Mouse (Mus musculus) inflammation-experienced regulatory T-cells, adult 6 months (primary cell): ENCODE measurements around the gene Wnk4. TPM values are rescaled to one million over a fixed set of nuclear protein-coding genes. Genes with fewer than 3 reads are reported as not detected.
A peak's percentile ranks its signal among the peaks of the same experiment; 100 is the strongest.

Source experiments
- ATAC-seq: one replicate; pipeline ENCODE4 v1.8.0; 2017
- polyA plus RNA-seq, 3 experiments: library from polyadenylated mRNA; unstranded; fragments of 100-300 nt; shearing (Covaris generic); gene quantifications; one replicate each; pipeline ENCODE4 v1.2.1; 2017

The Wnk4 gene
- polyA plus RNA-seq, result 1 to 10 TPM in 1 of 3 experiments, under 1 TPM in 1, not detected in 1; 0.75 to 2.9 TPM

DNA sequence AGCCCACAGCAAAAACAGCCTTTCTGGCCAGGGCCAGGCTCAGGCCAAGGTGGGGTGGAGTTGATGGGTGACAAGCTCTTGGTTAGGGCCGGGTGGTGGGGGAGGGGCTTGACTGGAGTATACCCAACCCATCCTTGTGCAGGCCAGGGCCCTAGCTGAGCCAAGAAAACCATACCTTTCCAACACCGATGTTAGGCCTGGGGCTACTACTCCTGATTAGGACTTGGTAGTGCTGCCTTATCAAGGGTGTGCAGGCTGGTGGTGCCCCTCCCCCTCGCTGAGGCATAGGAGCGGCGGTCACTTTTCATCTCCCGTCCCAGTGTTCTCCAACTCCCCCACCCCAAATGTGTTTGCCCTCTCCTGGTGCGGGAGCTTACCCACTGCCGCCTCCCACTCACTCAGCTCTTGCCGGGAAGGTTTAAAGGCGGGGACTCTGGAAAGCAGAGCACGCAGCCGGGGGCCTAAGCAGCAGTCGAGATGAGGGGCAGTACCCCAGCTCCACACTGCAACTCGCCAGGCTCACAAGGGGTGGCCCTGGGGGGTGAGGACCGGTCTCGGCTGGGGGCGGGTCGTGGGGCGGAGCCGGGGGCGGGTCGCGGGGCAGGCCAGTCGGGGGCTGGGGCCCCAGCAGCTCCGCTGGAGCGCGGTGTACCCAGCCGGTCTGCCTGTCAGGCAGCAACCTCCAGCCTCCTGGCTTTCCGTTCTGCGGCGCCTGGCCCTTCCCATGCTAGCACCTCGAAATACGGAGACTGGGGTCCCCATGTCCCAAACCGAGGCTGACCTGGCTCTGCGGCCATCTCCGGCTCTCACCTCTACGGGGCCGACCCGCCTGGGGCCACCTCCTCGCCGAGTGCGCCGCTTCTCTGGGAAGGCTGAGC lies at the start of gene Wnk4:
TSS of gene Wnk4 (plus strand) at position 620 of the 878 bp plus-strand sequence.
- no peak for ATAC-seq

DNA sequence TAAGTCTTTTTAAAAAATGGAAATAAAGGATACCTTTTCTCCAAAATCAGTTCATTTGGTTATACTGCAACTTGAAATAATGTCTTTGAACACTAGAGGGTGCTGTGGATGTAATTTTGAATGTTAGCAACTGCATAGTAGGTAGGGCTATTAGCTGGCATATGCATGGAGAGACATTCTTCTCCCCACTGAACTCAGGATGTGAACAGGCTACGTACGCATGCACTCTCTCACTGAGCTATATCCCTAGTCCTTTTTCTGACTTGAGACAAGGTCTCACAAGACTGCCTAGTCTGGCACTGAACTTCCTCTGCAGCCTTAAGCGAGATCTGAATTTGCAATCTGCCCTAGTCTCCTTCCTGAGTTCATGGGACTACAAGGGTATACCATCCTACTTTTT lies 48.4 kb upstream of the Wnk4 start:
- peak; percentile 73 for ATAC-seq

DNA sequence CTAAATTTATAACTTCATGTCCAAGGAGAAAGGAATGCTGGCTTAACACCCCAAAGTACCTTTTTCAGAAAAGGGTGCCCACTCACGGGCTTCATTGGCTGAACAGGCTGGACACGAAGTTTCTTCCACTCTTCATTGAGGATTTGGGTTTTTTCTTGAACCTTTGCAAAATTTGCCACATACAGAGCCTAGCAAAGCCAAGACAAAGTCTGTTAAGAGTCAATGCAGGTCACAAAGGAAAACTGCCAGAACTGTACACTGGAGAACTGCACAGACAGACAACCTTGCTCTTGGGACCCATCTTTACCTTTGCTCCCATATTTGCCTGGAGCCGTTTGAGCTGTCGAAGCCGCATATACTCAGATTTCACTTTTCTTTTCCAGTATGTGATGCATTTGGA lies 43.4 kb upstream of the Wnk4 start:
- no peak for ATAC-seq

DNA sequence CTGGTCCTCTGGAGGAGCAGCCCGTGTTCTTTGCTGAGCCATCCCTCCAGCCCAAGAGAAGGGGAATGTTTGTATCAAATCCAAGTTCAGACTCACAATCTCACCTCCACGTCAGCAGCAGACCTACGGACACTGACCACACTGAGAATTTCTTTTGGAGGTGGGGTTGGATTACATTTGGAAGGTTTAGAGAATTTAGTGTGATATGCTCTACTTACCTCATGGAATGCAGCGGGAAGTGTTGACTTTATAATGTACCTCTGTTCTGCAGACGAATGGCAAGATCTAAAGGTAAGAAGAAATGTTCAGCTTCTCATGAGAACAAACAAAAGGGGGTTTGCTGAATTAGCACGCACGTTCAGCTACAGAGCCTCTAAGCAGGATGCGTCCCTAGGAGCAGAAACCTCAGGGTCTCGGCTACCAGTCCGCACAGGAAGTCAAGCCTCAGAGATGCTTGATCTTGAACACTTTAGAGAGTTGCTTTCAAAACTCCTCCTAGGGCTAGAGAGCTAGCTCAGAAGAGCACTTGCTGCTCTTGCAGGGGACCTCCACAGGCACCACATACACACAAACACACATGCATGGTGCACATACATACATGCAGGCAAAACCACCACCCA lies 41.8 kb upstream of the Wnk4 start:
- ATAC-seq, result no peak

DNA sequence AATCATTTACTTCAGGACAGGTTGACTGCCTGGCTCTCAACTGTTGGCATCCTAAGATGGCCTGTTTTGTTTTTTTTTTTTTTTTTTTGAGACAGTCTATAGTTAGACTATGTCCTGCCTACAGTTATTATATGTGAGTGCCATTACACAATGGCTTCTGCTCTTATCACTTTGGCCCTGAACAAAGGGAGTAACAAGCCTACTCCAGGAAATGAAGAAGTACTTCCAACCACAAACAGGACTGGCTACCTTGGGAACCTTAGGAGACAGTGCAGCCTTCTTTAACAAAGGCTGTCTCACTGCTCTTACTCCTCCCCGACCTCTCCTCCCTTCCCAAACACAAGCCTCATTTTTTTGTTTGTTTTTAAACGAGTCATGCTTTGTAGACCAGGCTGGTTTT lies 39.5 kb upstream of the Wnk4 start:
- ATAC-seq, result no peak

DNA sequence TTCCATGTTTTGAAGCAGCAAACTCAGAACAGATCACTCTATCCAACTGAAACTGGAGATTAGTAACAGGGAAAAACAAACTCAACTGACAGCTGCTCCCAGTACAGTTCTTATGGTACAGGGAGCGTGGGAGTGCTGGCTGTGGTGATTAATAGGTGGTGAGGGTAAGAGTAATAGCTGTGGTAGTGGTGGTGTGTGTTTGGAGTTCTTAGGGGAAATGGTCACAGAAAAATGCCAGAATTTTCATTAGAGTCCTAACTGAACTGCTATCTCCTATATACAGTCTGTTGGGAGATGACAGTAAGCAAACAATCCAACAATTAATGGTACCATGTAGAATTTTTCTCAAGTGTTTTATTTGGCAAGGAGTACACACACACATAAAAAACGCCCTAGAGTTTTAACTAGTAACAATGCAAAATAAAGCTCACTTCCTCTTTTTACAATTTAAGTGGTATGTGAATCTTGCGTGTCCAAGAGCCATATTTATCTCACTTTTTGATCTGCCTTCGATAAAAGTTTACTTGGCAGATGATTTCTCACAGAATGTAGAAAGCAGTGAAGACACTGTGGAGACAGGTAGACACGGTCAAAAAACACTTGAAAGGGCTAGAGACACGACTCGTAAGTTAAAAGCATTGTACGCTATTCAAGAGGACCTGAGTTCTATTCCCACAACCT lies 38.9 kb upstream of the Wnk4 start:
- no peak for ATAC-seq

DNA sequence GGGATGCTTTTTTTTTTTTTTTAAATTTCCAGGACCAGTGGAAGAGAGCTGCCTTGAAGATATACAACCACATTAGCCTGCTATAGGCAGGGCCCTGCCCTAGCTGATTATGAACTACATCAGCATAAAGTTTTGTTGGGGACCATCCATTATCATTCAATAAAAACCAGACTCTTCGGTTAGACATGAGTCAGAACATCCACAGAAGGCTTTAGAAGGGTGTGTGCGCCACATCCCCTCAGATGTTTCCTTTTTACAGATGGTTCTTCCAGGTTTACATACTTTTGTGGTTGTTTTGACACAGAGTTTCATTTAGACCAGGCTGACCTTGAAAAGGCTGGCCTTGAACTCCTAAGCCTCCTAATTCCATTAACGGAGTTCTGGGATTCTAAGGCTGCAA lies 36.0 kb upstream of the Wnk4 start:
- no peak for ATAC-seq

DNA sequence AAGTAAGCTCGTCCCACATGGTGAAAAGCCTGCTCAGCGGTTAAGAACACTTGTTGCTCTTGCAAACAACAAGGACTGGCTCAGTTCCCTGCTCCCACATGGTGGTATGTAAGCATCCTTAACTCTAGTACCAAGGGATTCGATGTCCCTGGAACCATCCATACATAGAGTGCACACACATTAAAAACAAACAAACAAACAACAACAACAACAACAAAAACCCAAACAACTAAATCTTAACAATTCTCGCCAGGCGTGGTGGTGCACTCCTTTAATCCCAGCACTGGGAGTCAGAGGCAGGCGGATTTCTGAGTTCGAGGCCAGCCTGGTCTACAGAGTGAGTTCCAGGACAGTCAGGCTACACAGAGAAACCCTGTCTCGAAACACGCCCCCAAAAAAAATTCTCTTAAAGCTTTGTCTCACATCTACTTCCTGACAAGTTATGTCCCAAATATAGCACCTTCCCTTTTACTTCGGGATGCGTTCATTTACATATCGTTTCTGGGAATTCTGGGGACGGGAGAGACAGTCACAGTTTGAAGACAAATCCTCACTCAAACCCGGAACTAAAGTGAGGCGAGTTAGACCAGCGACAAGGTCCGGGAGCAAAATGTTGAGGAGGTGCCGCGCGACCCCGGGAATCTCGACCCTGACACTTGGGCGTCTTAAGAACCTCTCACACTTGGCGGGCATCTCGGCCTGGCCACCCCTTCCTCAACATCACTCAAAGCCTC lies 34.9 kb upstream of the Wnk4 start:
- ATAC-seq, result no peak

DNA sequence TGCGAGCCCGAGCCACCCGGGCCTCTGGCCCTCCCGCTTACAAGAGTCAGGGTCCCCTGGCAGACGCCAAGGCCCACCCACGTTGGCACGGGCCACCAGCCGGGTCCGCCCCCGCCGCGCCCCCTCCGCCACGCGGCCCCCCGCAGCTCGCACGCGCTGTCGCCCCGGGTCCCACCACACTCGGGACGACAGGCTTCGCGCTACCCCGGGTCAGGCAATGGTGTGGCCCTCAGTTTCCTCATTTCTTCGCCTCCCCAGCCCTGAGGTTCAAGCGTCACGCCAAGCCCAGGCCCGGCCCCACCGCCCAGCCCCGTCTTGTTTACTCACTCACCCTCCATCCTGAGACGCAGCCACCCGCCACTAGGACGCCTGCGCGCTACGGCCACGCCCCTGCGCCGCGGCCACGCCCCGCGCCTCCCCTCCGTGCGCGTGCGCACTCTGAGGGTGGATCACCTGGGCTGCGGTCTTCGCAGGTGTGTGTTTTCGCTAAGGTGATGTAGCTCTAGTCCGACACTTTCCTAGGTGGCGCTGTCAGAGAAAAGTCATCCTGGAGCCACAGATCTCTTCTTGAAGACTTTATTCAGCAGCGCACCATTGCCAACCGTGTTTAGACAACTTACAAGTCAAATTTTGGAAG lies 34.2 kb upstream of the Wnk4 start, which contains the start of gene Ezh1:
TSS of gene Ezh1 (minus strand) at position 399 of the 637 bp plus-strand sequence.
- ATAC-seq, result peak; percentile 92

DNA sequence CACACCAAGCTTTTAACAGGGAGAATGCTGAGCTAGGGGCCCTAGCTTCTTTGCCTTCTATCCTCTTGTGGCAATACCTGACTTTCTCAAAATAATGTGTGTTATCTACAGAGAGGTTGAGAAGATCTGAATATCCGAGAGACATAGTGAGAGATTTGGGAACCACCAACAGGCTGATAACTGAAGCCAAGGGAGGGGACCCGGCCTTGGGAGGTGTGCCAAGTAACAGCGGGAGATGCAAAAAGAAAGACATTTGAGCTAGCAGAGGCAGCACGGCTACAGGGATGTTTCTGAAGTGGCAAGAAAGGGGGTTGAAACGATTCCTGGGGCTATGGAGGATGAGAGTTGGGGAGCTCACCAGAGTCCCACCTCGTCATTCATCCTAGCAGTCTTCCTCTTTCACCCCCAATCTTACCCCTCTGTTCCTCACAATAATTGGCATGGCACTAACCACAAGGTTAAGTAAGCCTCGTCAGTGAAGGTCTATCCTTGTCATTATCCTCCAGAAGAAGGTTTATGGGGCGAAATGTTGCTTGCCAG lies 30.9 kb upstream of the Wnk4 start:
- ATAC-seq, result no peak

DNA sequence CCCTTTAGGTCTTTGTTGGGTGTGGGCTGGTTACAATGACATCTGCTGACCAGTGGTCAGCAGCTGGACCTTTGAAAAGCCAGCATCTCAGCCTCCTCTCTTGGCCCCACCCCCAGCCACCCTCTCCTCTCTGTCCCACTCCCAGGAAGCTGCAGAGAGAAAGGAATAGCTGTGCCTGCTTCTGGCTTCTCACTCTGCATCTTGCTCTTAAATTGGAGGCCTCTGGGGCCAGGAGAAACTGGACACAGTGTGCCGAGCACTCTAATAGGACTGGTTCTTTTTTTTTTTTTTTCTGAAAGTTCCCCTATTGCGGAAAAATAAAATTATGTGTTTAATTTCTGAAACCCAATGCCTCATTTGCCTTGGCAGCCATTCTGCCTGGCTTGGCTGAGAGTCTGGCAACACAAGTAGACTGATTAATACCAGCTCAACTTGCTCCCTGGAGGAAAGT lies 30.3 kb upstream of the Wnk4 start:
- ATAC-seq, result no peak

DNA sequence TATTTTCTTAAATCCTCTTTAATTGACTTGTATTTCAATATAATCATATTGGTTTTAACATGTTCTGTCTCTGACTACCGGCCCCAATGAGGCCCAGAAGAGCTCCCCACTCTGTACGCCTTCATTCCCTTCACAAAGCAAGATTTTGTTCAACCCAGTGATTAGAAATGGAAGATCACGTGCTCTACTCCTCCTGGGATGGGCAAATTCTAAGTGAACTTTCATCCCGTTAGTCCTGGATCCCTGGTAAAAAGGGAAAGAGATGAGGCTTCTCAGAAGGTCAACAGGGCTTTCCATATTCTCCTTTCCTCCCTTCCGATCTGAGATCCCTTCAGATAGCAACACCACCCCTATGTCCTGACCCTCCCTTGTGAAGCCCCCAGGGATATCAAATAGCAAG lies 29.8 kb upstream of the Wnk4 start:
- no peak for ATAC-seq

DNA sequence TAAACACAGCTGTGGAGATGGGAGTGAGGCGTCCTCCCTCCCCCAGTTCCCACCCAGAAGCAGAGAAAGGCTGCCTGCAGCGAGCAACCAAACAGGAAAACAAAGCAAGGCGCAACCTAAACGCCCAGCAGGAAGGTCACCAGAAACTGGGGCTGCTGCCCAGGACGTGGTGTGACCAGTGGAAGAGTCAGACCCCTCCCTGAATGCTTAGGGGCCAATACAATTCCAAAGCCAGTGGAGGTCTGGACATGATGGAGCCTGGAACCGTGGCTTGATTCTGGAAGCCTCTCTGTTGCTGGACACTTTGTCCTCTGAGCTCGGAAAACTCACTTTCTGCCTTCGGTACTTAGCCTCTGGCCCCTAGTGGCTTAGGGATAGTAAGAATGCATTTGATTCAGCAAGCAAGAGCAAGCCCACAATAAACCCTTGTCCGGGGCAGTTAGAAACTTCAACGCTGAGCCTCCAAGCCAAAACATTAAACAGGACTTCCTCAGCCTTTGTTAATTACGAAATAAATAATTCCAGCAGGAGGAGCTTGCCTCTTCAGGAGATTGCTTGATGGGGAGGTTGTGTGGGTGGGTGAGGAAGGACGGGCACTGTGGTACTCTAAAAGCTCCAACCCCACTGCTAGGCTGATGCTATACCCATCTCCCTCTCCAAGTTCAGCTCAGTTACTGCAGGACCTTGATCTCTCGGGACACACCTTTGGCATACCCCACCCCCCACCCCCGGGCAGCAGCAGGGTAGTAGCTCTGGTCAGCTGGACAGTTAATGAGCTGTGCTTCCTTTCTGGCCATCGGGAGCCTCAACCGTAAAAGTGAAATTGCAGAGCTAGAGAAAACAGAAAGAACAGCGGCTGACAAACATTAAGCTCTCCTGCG lies 29.1 kb upstream of the Wnk4 start:
- ATAC-seq, result no peak

DNA sequence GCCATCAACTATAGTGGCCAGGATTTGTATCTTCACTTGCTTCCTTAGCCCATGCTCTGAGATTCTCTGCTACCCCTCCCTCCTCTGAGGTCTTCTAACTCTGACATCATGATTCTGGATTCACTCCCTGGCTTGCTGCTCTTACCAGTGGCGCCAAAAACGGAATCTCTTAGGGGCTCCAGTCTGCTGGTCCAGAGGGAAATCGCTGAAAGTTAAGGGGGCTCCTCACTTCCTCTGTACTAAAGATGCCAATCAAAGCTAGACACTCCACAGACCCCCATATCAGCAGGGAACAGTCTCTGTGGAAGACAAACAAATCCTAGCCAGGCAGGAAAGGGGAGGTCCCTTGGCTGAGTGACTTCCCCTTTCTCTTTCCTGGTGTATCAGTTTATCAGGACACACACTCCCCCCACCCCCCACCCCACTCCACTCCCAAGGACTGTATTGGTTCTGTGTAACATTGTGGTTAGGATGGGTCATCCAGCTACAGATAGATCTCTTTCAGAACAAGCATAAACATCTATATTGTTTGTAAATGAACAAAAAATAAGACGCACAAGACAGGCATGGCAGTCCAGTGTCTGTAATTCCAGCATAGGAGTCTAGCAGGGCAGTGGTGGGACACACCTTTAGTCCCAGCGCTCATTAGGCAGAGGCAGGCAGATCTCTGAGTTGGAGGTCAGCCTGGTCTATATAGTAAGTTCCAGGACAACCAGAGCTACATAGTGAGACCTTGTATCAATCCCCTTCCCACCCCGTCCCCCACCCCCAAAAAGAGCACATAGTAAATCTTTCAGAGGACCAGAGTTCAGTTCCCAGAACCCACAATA lies 28.1 kb upstream of the Wnk4 start:
- no peak for ATAC-seq

DNA sequence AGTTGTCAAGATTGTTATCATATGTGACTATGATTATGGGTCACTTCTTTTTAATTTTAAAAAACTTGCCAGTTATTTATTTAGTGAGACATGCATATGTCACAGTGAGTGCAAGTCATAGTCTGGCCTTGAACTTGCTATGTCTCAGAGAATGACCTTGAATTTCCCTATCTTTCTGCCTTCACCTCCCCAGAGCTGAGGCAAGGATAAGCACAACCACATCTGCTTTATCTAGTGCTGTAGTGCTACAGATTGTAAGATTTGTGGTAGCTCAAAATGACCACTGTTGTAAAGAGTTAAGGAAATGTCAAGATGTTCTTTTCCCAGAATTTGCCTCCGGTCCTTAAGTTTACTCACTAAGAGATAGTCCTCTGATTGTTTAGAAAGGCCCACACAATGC lies 27.1 kb upstream of the Wnk4 start:
- ATAC-seq, result no peak

DNA sequence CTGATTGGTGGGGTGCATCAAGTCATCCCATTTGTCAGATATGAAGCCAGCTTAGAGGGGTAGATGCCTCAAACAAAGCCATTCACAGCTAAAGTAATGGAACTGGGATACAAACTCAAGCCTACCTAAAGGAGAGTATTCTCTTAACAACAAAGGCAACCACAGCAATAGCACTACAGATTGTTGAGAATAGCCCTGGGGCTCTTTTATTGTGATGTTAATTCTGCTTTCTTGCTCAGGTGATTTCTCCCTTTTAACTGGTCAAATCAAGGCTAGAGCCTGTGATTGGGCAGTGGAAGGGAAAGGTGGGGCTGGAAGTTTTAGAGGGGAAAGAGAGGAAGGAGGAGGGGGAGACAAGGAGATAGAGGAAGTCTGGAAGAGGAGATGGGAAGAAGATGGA lies 26.2 kb upstream of the Wnk4 start:
- ATAC-seq, result no peak

DNA sequence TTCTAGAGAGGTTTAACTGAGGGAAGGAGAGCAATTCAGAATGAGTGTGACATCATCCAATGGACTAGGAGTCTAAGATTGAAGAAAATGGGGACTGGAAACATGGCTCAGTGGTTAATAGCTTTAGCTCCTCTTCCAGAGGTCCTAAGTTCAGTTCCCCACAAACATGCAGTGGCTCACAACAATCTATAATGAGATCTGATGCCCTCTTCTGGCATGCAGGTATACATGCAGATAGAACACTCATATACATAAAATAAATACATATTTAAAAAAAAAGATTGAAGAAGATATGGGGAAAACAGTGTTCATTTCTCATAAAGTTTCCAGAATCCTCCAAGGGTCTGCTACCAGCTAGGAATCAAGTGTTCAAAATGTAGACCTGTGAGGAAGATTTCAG lies 24.9 kb upstream of the Wnk4 start:
- ATAC-seq, result no peak

DNA sequence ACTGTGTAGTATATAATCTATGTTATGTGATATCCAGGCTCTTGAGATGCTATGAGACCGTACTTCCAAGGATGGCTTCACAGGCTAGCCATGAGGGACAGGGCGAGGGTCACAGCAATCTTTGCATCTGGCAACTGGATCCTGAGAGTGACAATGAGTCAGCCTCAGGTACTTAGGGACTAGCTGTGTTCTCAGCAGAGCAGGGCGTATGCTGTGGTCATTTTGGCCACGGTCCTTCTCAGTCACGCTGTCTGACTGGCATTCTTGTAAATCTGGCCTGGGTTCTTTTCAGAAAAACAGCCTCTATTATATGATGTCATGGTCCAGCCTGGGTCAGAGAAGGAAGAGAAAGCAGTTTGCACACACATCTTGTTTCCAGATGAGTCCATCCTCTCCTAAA lies 23.6 kb upstream of the Wnk4 start:
- no peak for ATAC-seq

DNA sequence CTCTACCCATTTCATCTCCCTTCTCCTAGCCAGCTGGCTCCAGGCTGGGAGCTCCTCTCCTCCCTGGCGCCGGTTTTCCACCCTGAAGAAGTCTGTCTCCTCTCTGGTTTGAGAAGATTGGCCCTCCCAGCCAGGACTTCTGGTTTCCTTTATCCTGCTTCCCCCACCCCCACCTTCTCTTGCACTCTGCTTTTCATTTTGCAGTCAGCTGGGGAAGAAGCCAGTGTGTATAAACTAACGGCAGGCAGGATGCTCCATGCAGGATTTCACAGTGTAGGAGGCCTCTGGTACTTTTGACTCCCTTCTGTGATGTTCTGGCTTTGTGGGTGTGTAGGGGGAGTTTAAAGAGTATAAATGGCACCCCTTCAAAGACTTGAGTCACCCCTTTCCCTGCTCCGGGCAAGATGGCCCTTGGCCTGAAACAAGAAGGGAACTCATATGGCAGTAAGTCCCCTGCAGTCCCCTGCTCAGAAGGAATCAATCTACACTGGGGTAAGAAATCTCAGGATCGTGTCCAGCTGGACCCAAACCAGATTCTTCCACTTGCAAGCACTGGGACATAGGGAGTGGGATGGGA lies 22.2 kb upstream of the Wnk4 start:
- ATAC-seq, result no peak

DNA sequence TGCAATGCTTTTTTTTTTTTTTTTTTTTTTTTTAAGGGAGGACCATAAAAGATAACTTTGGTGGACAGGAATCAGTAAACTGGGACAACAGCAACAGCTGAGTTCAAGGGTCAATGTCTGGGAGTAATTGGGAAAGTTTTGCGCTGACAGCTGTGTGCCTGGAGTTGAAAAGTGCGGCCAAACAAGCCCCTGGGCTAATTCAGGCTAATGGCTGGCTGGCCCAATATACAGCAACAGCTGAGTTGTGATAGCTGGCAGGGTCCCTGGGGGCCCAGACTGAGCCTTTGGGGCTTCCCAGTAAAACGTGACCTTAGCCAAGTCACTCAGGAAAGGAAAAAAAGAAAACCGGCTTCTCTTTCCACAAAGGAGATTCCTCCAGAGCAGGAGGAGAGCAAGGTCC lies 15.3 kb upstream of the Wnk4 start:
- ATAC-seq, result no peak
